Mouse (Mus musculus) hindbrain, embryonic 16.5 days (tissue): ENCODE data around the gene Olfr1336. TPM values are rescaled to one million over a fixed set of nuclear protein-coding genes. Genes with fewer than 3 reads are reported as not detected.
"Not testable (repeated sequence)": the region's sequence is repeated elsewhere in the genome, so short reads cannot be mapped to it uniquely, and the experiment has no call there.

ENCODE experiments used
- ATAC-seq: fragments of 200-750 bp; cut with Nextera tagmentation; 2 replicates; pipeline ENCODE4 v1.8.0; 2017; ENCODE audit warnings: moderate TSS enrichment, moderate library complexity
- H3K27ac ChIP-seq: fragments of 300-500 bp; sonication (generic); 2 replicates; pipeline ENCODE4 v1.5.1; 2014; ENCODE audit warnings: low read depth, mild to moderate bottlenecking, control low read depth, low read length, moderate library complexity
- H3K27me3 ChIP-seq: fragments of 300-500 bp; sonication (generic); replicated peaks from 2 replicates; pipeline ENCODE4 v1.6.1; 2014; ENCODE audit warnings: low read length; ENCODE audit not compliant: control insufficient read depth, insufficient read depth
- H3K36me3 ChIP-seq: fragments of 300-500 bp; sonication (generic); 2 replicates; pipeline ENCODE4 v1.6.1; 2014; ENCODE audit warnings: mild to moderate bottlenecking, low read length, moderate library complexity, mixed read lengths; ENCODE audit not compliant: control insufficient read depth, insufficient read depth
- H3K4me1 ChIP-seq: fragments of 300-500 bp; sonication (generic); 2 replicates; pipeline ENCODE4 v1.6.1; 2014; ENCODE audit warnings: low read depth, low read length; ENCODE audit not compliant: control insufficient read depth, insufficient read depth
- H3K4me2 ChIP-seq: fragments of 300-500 bp; sonication (generic); 2 replicates; pipeline ENCODE4 v1.6.1; 2014; ENCODE audit warnings: mild to moderate bottlenecking, low read length, control low read depth, moderate library complexity
- H3K4me3 ChIP-seq: fragments of 300-500 bp; sonication (generic); 2 replicates; pipeline ENCODE4 v1.5.1; 2014; ENCODE audit warnings: mild to moderate bottlenecking, low read length, control low read depth, moderate library complexity
- H3K9ac ChIP-seq: fragments of 300-500 bp; sonication (generic); 2 replicates; pipeline ENCODE4 v1.6.1; 2014; ENCODE audit warnings: low read depth, mild to moderate bottlenecking, control low read depth, low read length, moderate library complexity
- H3K9me3 ChIP-seq: fragments of 300-500 bp; sonication (generic); 2 replicates; pipeline ENCODE4 v1.6.1; 2014; ENCODE audit warnings: mild to moderate bottlenecking, low read length, moderate library complexity; ENCODE audit not compliant: control insufficient read depth
- WGBS: fragments of 180-500 bp; shearing (Covaris S2); extraction: QIAGEN DNeasy Blood & Tissue Kit; methylation state at CpG from one replicate; pipeline ENCODE4 v1.1.7; 2014; 5-methylcytosine and 5-hydroxymethylcytosine counted together
- polyA plus RNA-seq: library from polyadenylated mRNA; unstranded; fragments of >200 nt; fragmentation: Nextera tagmentation; extraction: Ambion mirVana; gene quantifications from 2 replicates; pipeline ENCODE4 v1.2.1, GENCODE M21; 2015

Olfr1336 gene
- polyA plus RNA-seq, 1 experiment from 2014 or later, result not detected

- WGBS, result 91% methylated on average over 5 of the region's 5 CpGs
- Histone ChIP-seq H3K4me1 (no peaks in the 10 kb centered on the region), H3K27ac (no peak overlapping the region), H3K27me3 (no peaks in the 10 kb centered on the region), H3K4me3 (no peak overlapping the region), H3K4me2 (no peak overlapping the region), H3K9ac (no peak overlapping the region), H3K9me3 (no peaks in the 10 kb centered on the region), H3K36me3 (no peaks in the 10 kb centered on the region)
- no peak for ATAC-seq
Observed at GRCm38 (mm10) chr7:6447771-6448170, 8.2 kb upstream of the Olfr1336 start.

GRCm38 (mm10) chr7:6456399-6456798 lies 431 bp downstream of the Olfr1336 start:
- no peak for ATAC-seq
- Histone ChIP-seq H3K4me1 (no peaks in the 10 kb centered on the region), H3K4me2 (no peak overlapping the region), H3K27me3 (no peaks in the 10 kb centered on the region), H3K36me3 (no peaks in the 10 kb centered on the region), H3K4me3 (no peak overlapping the region), H3K9me3 (no peaks in the 10 kb centered on the region), H3K27ac (no peak overlapping the region), H3K9ac (no peak overlapping the region)
- WGBS, result 36% methylated on average over 3 of the region's 3 CpGs

- no peak within 1 kb of the TSS for H3K4me3 ChIP-seq
- no peak for ATAC-seq
Observed at GRCm38 (mm10) chr7:6466951-6467350, 11.0 kb downstream of the Olfr1336 start, which contains the start of gene Olfr1346. TSS of gene Olfr1346 (plus strand) at chr7:6467101.

GRCm38 (mm10) chr7:6477633-6478032 lies 21.7 kb downstream of the Olfr1336 start:
- not testable (repeated sequence) for H3K36me3 ChIP-seq, ATAC-seq, H3K27me3 ChIP-seq, H3K4me3 ChIP-seq, H3K9ac ChIP-seq, H3K4me2 ChIP-seq, H3K4me1 ChIP-seq, H3K9me3 ChIP-seq, H3K27ac ChIP-seq
- 79% methylated on average over 2 of the region's 2 CpGs for WGBS

More at GRCm38 (mm10) chr7:6466951-6467350, 11.0 kb downstream of the Olfr1336 start, which contains the start of gene Olfr1346:
- H3K4me2 ChIP-seq, result no peak within 1 kb of the TSS
- H3K36me3 ChIP-seq, result no peaks in the 10 kb centered on the region
- no peaks in the 10 kb centered on the region for H3K9me3 ChIP-seq
- H3K9ac ChIP-seq, result no peak within 1 kb of the TSS
- H3K4me1 ChIP-seq, result no peaks in the 10 kb centered on the region
- no peak within 1 kb of the TSS for H3K27ac ChIP-seq
- H3K27me3 ChIP-seq, result no peaks in the 10 kb centered on the region

- no peak for ATAC-seq
- WGBS, result 31% methylated on average over 2 of the region's 2 CpGs
- Histone ChIP-seq H3K36me3 (no peaks in the 10 kb centered on the region), H3K4me3 (no peak within 1 kb of the TSS), H3K27ac (no peak within 1 kb of the TSS), H3K4me1 (no peaks in the 10 kb centered on the region), H3K9me3 (no peaks in the 10 kb centered on the region; the same call in 1 of the 2 replicates), H3K4me2 (no peak within 1 kb of the TSS), H3K9ac (no peak within 1 kb of the TSS), H3K27me3 (no peaks in the 10 kb centered on the region)
Observed at GRCm38 (mm10) chr7:6486841-6487240, 30.9 kb downstream of the Olfr1336 start, which contains the start of gene Olfr5. TSS of gene Olfr5 (minus strand) at chr7:6486941.

GRCm38 (mm10) chr7:6499655-6500054 lies 43.7 kb downstream of the Olfr1336 start, which contains the start of gene Olfr1347:
TSS of gene Olfr1347 (minus strand) at chr7:6499755.
- H3K4me3 ChIP-seq, result no peak within 1 kb of the TSS
- H3K27ac ChIP-seq, result no peak within 1 kb of the TSS
- H3K9ac ChIP-seq, result no peak within 1 kb of the TSS
- H3K4me1 ChIP-seq, result no peaks in the 10 kb centered on the region
- no peak within 1 kb of the TSS for H3K4me2 ChIP-seq
- no peaks in the 10 kb centered on the region for H3K27me3 ChIP-seq
- H3K36me3 ChIP-seq, result no peaks in the 10 kb centered on the region
- 46% methylated on average over 1 of the region's 1 CpGs for WGBS
- peaks cover 3% of the 10 kb centered on the region; the same call in 1 of the 2 replicates for H3K9me3 ChIP-seq
- no peak for ATAC-seq

- H3K27me3 ChIP-seq, result no peaks in the 10 kb centered on the region
- WGBS, result 88% methylated on average over 1 of the region's 1 CpGs
- H3K4me2 ChIP-seq, result no peak within 1 kb of the TSS
- no peak within 1 kb of the TSS for H3K4me3 ChIP-seq
- H3K9me3 ChIP-seq, result no peaks in the 10 kb centered on the region
- H3K9ac ChIP-seq, result no peak within 1 kb of the TSS
- H3K27ac ChIP-seq, result no peak within 1 kb of the TSS
- no peak for ATAC-seq
- no peaks in the 10 kb centered on the region for H3K36me3 ChIP-seq
- H3K4me1 ChIP-seq, result no peaks in the 10 kb centered on the region
Observed at GRCm38 (mm10) chr7:6508648-6509047, 52.7 kb downstream of the Olfr1336 start, which contains the start of gene Olfr1348. TSS of gene Olfr1348 (minus strand) at chr7:6508748.

Other genes with a start within 250 kb of the Olfr1336 start
- not detected in 2 replicates for gene Zscan5b, start 233.9 kb upstream of the Olfr1336 start, polyA plus RNA-seq
- gene Epp13, start 203.5 kb upstream of the Olfr1336 start, polyA plus RNA-seq, result not detected in 2 replicates
- 14.0 and 14.5 TPM in 2 replicates for gene Zfp667, start 169.6 kb upstream of the Olfr1336 start, polyA plus RNA-seq
- 14.7 and 14.8 TPM in 2 replicates for gene Zfp583, start 124.9 kb upstream of the Olfr1336 start, polyA plus RNA-seq
- gene Gm3854, start 112.4 kb upstream of the Olfr1336 start, polyA plus RNA-seq, result 7.7 and 8.0 TPM in 2 replicates
- gene Zfp78, start 92.9 kb upstream of the Olfr1336 start, polyA plus RNA-seq, result 5.7 and 7.1 TPM in 2 replicates
- 11.8 and 13.4 TPM in 2 replicates for gene Zfp28, start 72.9 kb upstream of the Olfr1336 start, polyA plus RNA-seq
- 7.2 and 9.5 TPM in 2 replicates for gene Smim17, start 57.5 kb upstream of the Olfr1336 start, polyA plus RNA-seq
- gene Gm20715, start 45.9 kb upstream of the Olfr1336 start, polyA plus RNA-seq, result not detected in 2 replicates
- 0.31 and 0.39 TPM in 2 replicates for gene Olfr1344, start 17.5 kb upstream of the Olfr1336 start, polyA plus RNA-seq
- not detected in 2 replicates for gene Olfr1346, start 10.9 kb downstream of the Olfr1336 start, polyA plus RNA-seq
- gene Olfr5, start 30.8 kb downstream of the Olfr1336 start, polyA plus RNA-seq, result not detected in 2 replicates
- not detected in 2 replicates for gene Olfr1347, start 43.6 kb downstream of the Olfr1336 start, polyA plus RNA-seq
- not detected in 2 replicates for gene Olfr1348, start 52.6 kb downstream of the Olfr1336 start, polyA plus RNA-seq
- not detected in 2 replicates for gene Olfr1349, start 66.8 kb downstream of the Olfr1336 start, polyA plus RNA-seq
- not detected in 2 replicates for gene Olfr1350, start 108.7 kb downstream of the Olfr1336 start, polyA plus RNA-seq
- 6.9 and 9.5 TPM in 2 replicates for gene Zim1, start 240.3 kb downstream of the Olfr1336 start, polyA plus RNA-seq